Mouse (Mus musculus): Measurements from ENCODE around the gene Ccnc. TPM values are rescaled to one million over a fixed set of nuclear protein-coding genes. Genes with fewer than 3 reads are reported as not detected.

Gene Ccnc
- total RNA-seq, 2 experiments from 2014 or later = 10.3 to 10.5 TPM

DNA sequence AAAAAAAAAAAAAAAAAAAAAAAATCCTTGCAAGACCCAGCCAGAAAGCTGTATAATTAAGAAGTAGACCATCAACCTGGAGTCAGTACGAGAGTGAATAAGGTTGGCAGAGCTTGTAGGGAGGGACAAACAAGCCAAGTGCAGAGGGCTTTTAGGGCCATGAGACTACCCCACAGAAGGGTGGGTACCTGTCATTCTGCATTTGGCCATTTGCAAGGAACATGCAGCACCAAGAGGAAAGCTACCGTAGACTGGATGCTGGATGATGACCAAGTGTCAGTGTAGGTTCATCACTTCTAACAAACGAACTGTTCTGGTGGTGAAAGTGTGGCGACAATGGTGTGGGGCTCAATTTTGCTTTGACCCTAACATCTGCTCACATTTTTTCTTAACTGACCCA is 62.3 kb downstream of the Ccnc start:
- intact Hi-C loops (cut with DNase I) = no loop called here
- DNase-seq = no peak

DNA sequence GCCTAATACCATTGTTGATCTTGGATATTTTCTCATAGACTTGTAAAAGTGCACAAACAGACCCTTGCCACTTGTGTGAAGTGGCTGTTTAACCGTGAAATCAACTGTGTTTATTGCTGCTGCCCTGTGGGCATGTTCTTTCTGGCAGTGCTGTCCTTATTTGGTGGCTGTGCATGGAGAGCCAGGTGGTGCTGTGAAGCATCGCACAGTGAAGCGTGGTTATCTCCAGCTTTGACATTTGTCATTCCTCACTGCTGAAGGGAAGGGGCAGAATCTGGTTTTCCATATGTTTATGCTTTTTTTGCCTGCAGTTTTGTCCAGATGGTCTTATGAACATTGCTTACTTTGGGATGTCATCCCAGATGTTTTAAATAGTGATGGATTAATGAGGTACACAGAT is 66.1 kb downstream of the Ccnc start:
- DNase-seq = no peak
- intact Hi-C loops (cut with DNase I) = no loop called here

DNA sequence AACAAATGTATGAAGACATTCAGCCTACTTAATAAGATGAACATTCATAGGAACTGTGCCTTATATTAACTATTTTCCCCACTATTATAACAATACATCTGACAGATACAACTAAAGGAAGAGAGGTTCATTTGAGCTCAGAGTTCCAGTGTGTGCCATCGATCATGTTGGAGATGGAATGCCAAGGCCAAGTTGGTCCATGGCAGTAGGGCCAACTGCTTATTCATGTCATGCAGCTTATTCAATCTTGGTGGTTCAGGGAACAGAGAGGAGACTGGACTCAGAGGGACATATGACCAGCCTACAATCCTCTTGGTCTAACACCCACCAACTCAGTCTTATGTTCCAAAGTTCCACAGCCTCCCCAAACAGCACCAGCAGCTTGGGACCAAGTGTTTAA is 73.5 kb downstream of the Ccnc start:
- no peak for DNase-seq
- intact Hi-C loops (cut with DNase I) = no loop called here

DNA sequence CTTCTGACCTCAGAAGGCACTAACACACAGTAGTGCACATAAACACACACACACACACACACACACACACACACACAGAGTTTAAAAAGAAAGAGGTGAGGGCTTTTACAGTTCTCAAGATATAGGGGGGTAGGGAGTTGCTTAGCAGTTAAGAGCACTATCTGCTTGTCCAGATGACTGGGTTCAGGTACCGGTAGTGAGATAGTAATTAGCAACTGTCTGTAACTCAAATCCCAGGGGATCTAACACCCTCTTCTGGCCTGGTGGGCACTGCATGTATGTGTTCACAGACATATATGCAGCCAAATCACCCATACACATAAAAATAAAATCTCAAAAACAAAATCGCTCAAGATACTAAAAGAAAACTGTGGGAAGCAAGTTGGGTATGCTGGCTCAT is 74.1 kb downstream of the Ccnc start:
- intact Hi-C loops (cut with DNase I) = no loop called here
- no peak for DNase-seq

DNA sequence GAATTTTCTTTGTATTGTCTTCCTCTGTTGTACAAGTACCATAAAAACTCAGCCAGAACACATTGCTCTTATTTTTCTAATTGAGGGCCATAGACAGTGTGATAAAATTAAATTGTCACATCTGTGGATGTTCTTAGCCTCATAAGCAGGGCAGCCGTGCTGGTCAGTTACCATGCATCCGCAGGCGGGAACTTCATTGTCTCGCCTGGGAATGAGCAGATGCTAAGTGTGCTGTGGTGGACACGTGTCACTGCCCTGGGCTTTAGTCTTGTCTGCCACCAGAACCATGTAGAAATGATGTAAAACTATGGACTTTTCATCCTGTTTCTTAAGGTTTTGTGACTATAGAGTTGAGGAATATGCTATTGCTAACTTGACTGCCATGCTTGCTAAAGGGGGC is 79.7 kb downstream of the Ccnc start:
- intact Hi-C loops (cut with DNase I) = no loop called here
- DNase-seq = no peak

Other genes with a start within 250 kb of the Ccnc start
- gene Prdm13, start 41.7 kb upstream of the Ccnc start, total RNA-seq (2021) = not detected
- 10 to 100 TPM; 16.2 to 18.9 TPM for gene Usp45, start 39.5 kb downstream of the Ccnc start, total RNA-seq (2021)
- 10 to 100 TPM; 11.1 to 11.4 TPM for gene Tstd3, start 39.5 kb downstream of the Ccnc start, total RNA-seq (2021)
- gene Pnisr, start 119.9 kb downstream of the Ccnc start, total RNA-seq (2021) = 10 to 100 TPM; 34.2 to 38.9 TPM
- gene Coq3, start 152.0 kb downstream of the Ccnc start, total RNA-seq (2021) = 10 to 100 TPM; 13.7 to 16.4 TPM
- under 1 TPM; 0.54 to 0.81 TPM for gene Faxc, start 203.6 kb downstream of the Ccnc start, total RNA-seq (2021)